Mouse (Mus musculus): ENCODE measurements around the gene Hnrnpab.

DNA sequence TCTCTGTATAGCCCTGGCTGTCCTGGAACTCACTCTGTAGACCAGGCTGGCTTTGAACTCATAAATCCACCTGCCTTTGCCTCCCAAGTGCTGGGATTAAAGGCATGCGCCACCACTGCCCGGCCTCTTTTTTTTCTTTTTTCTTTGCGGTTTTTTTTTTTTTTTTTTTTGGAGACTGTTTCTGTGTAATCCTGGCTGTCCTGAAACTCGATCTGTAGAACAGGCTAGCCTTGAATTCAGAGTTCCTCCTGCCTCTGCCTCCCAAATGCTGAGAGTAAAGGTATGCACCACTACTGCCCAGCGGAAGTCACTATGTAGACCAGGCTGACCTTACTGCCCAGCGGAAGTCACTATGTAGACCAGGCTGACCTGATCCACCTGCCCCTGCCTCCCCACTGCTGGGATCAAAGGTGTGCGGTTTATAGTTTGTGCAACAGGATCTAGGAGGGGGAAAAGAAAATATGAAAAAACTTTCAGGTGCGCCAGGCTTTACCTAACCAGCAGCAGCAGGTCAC, 12.3 kb upstream of the Hnrnpab start:
- no peak for TF ChIP-seq CTCF (IDR thresholded peaks at IDR 0.05; ENCODE audit: borderline replicate concordance, extremely low read depth, insufficient read depth, insufficient read length)
- no peak for TF ChIP-seq POLR2A (IDR thresholded peaks at IDR 0.05; ENCODE audit: borderline replicate concordance, extremely low read depth, insufficient read depth, insufficient read length, poor library complexity, severe bottlenecking)
